23 mouse cellular contexts compared by ENCODE assay signal in the genomic region with DNA sequence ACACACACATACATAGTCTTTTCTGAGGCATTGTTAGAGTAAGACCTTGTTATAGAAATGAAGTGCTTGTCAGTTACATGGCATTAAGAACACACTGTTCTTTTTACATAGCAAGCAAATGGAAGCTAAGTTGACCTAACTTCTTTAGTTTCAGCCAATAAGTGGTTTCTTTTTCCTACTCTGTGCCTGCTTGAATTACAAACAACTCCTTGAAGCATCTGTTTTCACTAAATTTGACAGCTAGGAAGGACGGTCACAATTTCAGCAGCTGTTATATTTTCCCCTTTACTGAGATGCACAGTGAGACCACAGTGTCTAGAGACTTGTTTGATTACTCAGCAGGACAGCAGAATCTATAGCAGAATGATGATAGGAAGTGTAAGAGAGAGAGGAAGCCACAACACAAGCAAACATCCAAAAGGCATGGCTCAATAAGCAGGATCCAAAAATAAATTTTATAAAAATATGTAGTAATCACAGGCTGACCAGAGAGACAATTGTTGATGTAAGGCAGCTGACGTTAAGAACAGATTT.
DNase-seq lines count a peak whose midpoint lies in the region; ATAC-seq and TF ChIP-seq lines count a peak whose summit lies in the region.
"Had no signal": no experiment of that assay in that cellular context is flagged by ENCODE, and none has a peak within 500 bp of the region (broad histone marks: within the 10 kb centered on the region; RNA-seq: fewer than 3 reads in every experiment).

No protein-coding gene starts in this region.

- WGBS in heart, embryonic 15.5 days: 42% methylated on average over 2 of the region's 2 CpGs
- WGBS in heart, adult 2 months: 48% methylated on average over 2 of the region's 2 CpGs
- 39% methylated on average over 2 of the region's 2 CpGs for WGBS in limb, embryonic 14.5 days
- WGBS in limb, embryonic 10.5 days: 42% methylated on average over 2 of the region's 2 CpGs

- H3K4me2 ChIP-seq in heart, embryonic 15.5 days: no peak overlapping the region
- no peak overlapping the region for H3K4me2 ChIP-seq in limb, embryonic 14.5 days (replicated peaks; ENCODE audit: low read depth, low read length, severe bottlenecking)
- peak overlapping the region; percentile 2 for H3K4me2 ChIP-seq in myocyte (ENCODE audit: low read depth)
- H3K4me2 ChIP-seq: embryonic facial prominence, embryonic 12.5 days; heart, embryonic 11.5 days; hindbrain, embryonic 14.5 days; limb, embryonic 15.5 days; liver, embryonic 15.5 days; midbrain, embryonic 11.5 days; neural tube, embryonic 12.5 days had no signal

- DNase-seq in heart, adult 2 months: no peak
- no peak for DNase-seq in limb, embryonic 14.5 days (ENCODE audit: low spot score)
- DNase-seq in limb, embryonic 10.5 days (ENCODE audit: low spot score): no peak
- DNase-seq in embryo, embryonic 10.5 days (ENCODE audit: low spot score): peak; percentile 30
- no peak for DNase-seq in layer of hippocampus, adult 2 months (ENCODE audit: low spot score in 2 of 2)
- DNase-seq: adrenal gland, postnatal 25 days; B cell, adult 2 months; cerebellum, adult 11 months; cerebellum, postnatal 14 days; forebrain, postnatal 0 days; heart, postnatal 36 days; kidney, adult 11 months; right cerebral cortex, postnatal 4 days; thymus, postnatal 25 days had no signal

- H3K27ac ChIP-seq in heart, embryonic 15.5 days: no peak overlapping the region
- H3K27ac ChIP-seq in heart, adult 2 months: no peak overlapping the region
- H3K27ac ChIP-seq in limb, embryonic 14.5 days (replicated peaks; ENCODE audit: low read depth, low read length): no peak overlapping the region
- no peak overlapping the region for H3K27ac ChIP-seq in limb, embryonic 10.5 days
- H3K27ac ChIP-seq in layer of hippocampus, adult 2 months: no peak overlapping the region
- H3K27ac ChIP-seq: embryonic facial prominence, embryonic 12.5 days; hindbrain, embryonic 14.5 days; limb, embryonic 15.5 days; liver, embryonic 15.5 days; neural tube, embryonic 12.5 days had no signal

- no peak overlapping the region for H3ac ChIP-seq in myocyte (ENCODE audit: control insufficient read depth, insufficient read length)

- 0 out of 2 replicates have a peak, but pooled peaks have one; percentile 47 for ATAC-seq in heart, embryonic 15.5 days (replicated peaks; ENCODE audit: insufficient number of reproducible peaks, insufficient read depth, low FRiP score, low read depth)
- ATAC-seq in limb, embryonic 14.5 days (ENCODE audit: low FRiP score, low read depth): peak; percentile 34; the same call in 1 of the 2 replicates
- ATAC-seq: forebrain, postnatal 0 days had no signal

- intact Hi-C loops in heart, adult 2 months (cut with DNase I): no loop called here

- no peak for TF ChIP-seq CTCF in heart, adult 2 months (IDR thresholded peaks at IDR 0.05)
- no peak for TF ChIP-seq CTCF in layer of hippocampus, adult 2 months (conservative IDR thresholded peaks at IDR 0.05)

- no peak overlapping the region for H3K9ac ChIP-seq in heart, embryonic 15.5 days
- no peak overlapping the region for H3K9ac ChIP-seq in heart, adult 2 months (ENCODE audit: low read depth, low read length)
- H3K9ac ChIP-seq in limb, embryonic 14.5 days (ENCODE audit: low read depth, low read length, severe bottlenecking): no peak overlapping the region
- H3K9ac ChIP-seq: embryonic facial prominence, embryonic 12.5 days; forebrain, postnatal 0 days; hindbrain, embryonic 14.5 days; limb, embryonic 15.5 days; liver, embryonic 15.5 days; neural tube, embryonic 12.5 days had no signal

- H3K9me3 ChIP-seq in heart, embryonic 15.5 days (replicated peaks): no peaks in the 10 kb centered on the region
- no peaks in the 10 kb centered on the region for H3K9me3 ChIP-seq in limb, embryonic 14.5 days (ENCODE audit: control insufficient read depth, low read length)
- H3K9me3 ChIP-seq in limb, embryonic 10.5 days (replicated peaks): no peaks in the 10 kb centered on the region
- H3K9me3 ChIP-seq: embryonic facial prominence, embryonic 12.5 days; limb, embryonic 15.5 days; liver, embryonic 15.5 days; neural tube, embryonic 12.5 days had no signal

- no peak for TF ChIP-seq EP300 in heart, adult 2 months (IDR thresholded peaks at IDR 0.05; ENCODE audit: insufficient read depth, low read depth, low read length)

- H3K36me3 ChIP-seq in heart, embryonic 15.5 days: no peaks in the 10 kb centered on the region
- no peaks in the 10 kb centered on the region for H3K36me3 ChIP-seq in heart, adult 2 months (ENCODE audit: control insufficient read depth, insufficient read depth, low read length)
- no peaks in the 10 kb centered on the region for H3K36me3 ChIP-seq in limb, embryonic 14.5 days (ENCODE audit: control insufficient read depth, insufficient read depth, low read length)
- H3K36me3 ChIP-seq in limb, embryonic 10.5 days: no peaks in the 10 kb centered on the region
- no peaks in the 10 kb centered on the region for H3K36me3 ChIP-seq in myocyte (ENCODE audit: control insufficient read depth, insufficient read depth)
- H3K36me3 ChIP-seq: embryonic facial prominence, embryonic 12.5 days; limb, embryonic 15.5 days; liver, embryonic 15.5 days; neural tube, embryonic 12.5 days had no signal

- no peaks in the 10 kb centered on the region for H3K4me1 ChIP-seq in heart, embryonic 15.5 days (replicated peaks)
- H3K4me1 ChIP-seq in heart, adult 2 months (ENCODE audit: control insufficient read depth, insufficient read depth, low read length): no peaks in the 10 kb centered on the region
- no peaks in the 10 kb centered on the region for H3K4me1 ChIP-seq in limb, embryonic 14.5 days (ENCODE audit: control insufficient read depth, insufficient read depth, low read length)
- H3K4me1 ChIP-seq in limb, embryonic 10.5 days: 0 out of 2 replicates have a peak, but pooled peaks cover 5% of the 10 kb centered on the region
- H3K4me1 ChIP-seq: limb, embryonic 15.5 days; liver, embryonic 15.5 days; neural tube, embryonic 12.5 days had no signal

- H3K79me2 ChIP-seq in heart, adult 2 months (replicated peaks; ENCODE audit: control insufficient read depth, insufficient read depth, low read length): no peaks in the 10 kb centered on the region
- H3K79me2 ChIP-seq in myocyte (ENCODE audit: control insufficient read depth, insufficient read depth): no peaks in the 10 kb centered on the region

- no peak for TF ChIP-seq POLR2A in heart, adult 2 months (IDR thresholded peaks at IDR 0.05; ENCODE audit: insufficient read depth, low read depth, low read length)
- TF ChIP-seq POLR2A in limb, embryonic 14.5 days (IDR thresholded peaks at IDR 0.05; ENCODE audit: borderline replicate concordance, extremely low read depth, insufficient read depth, insufficient read length): no peak
- no peak for TF ChIP-seq POLR2A in myocyte (IDR thresholded peaks at IDR 0.05; ENCODE audit: insufficient read length, low read depth)

- no peak overlapping the region for H3K4me3 ChIP-seq in heart, embryonic 15.5 days
- no peak overlapping the region for H3K4me3 ChIP-seq in heart, adult 2 months
- H3K4me3 ChIP-seq in limb, embryonic 14.5 days (replicated peaks; ENCODE audit: low read length): no peak overlapping the region
- no peak overlapping the region for H3K4me3 ChIP-seq in limb, embryonic 10.5 days
- H3K4me3 ChIP-seq in myocyte: no peak overlapping the region
- no peak overlapping the region for H3K4me3 ChIP-seq in layer of hippocampus, adult 2 months
- H3K4me3 ChIP-seq: embryonic facial prominence, embryonic 12.5 days; limb, embryonic 15.5 days; liver, embryonic 15.5 days; neural tube, embryonic 12.5 days had no signal

- H3K27me3 ChIP-seq in heart, embryonic 15.5 days: no peaks in the 10 kb centered on the region
- no peaks in the 10 kb centered on the region for H3K27me3 ChIP-seq in heart, adult 2 months (ENCODE audit: control insufficient read depth, insufficient read depth, low read length)
- H3K27me3 ChIP-seq in limb, embryonic 14.5 days (ENCODE audit: control insufficient read depth, insufficient read depth, low read length): no peaks in the 10 kb centered on the region
- no peaks in the 10 kb centered on the region for H3K27me3 ChIP-seq in limb, embryonic 10.5 days (ENCODE audit: low read depth, poor library complexity, severe bottlenecking)
- no peaks in the 10 kb centered on the region for H3K27me3 ChIP-seq in myocyte (ENCODE audit: control insufficient read depth, insufficient read depth, insufficient read length)
- H3K27me3 ChIP-seq: embryonic facial prominence, embryonic 12.5 days; limb, embryonic 15.5 days; liver, embryonic 15.5 days; neural tube, embryonic 12.5 days had no signal

TF ChIP-seq in myocyte, 11 proteins besides CTCF, POLR2A, EP300 and RAD21:
- TF ChIP-seq E2F4 (IDR thresholded peaks at IDR 0.05; ENCODE audit: insufficient read depth): no peak
- TF ChIP-seq SRF (IDR thresholded peaks at IDR 0.05; ENCODE audit: control insufficient read depth, insufficient read length, low read depth): no peak
- TF ChIP-seq USF1 (IDR thresholded peaks at IDR 0.05; ENCODE audit: low read depth): no peak
- TF ChIP-seq MYOD1 (IDR thresholded peaks at IDR 0.05; ENCODE audit: control insufficient read depth in 1 of 3, insufficient read length in 2 of 3, low read depth in 2 of 3): no peak
- TF ChIP-seq MAX (IDR thresholded peaks at IDR 0.05; ENCODE audit: low read depth): no peak
- TF ChIP-seq REST (IDR thresholded peaks at IDR 0.05; ENCODE audit: insufficient read depth, insufficient read length): no peak
- no peak for TF ChIP-seq MYOG (IDR thresholded peaks at IDR 0.05; ENCODE audit: control insufficient read depth in 1 of 3, insufficient read depth in 1 of 3, insufficient read length in 2 of 3, low read depth in 2 of 3)
- TF ChIP-seq TCF3 (IDR thresholded peaks at IDR 0.05; ENCODE audit: insufficient read length, low read depth): no peak
- TF ChIP-seq TCF12 (IDR thresholded peaks at IDR 0.05; ENCODE audit: insufficient read depth, poor library complexity, severe bottlenecking): no peak
- no peak for TF ChIP-seq CEBPB (IDR thresholded peaks at IDR 0.05; ENCODE audit: insufficient read depth, poor library complexity, severe bottlenecking)
- no peak for TF ChIP-seq POLR2AphosphoS2 (IDR thresholded peaks at IDR 0.05; ENCODE audit: insufficient read length, low read depth)
TF ChIP-seq in myocyte: peak in this region for 0.
